Comparison of ENCODE assay signal across 22 mouse cellular contexts in genomic region chr8:89382538-89383380, GRCm38 (mm10).
DNase-seq lines count a peak whose midpoint lies in the region; ATAC-seq and TF ChIP-seq lines count a peak whose summit lies in the region.
"Had no signal": no experiment of that assay in that cellular context is flagged by ENCODE, and none has a peak within 500 bp of the region (broad histone marks: within the 10 kb centered on the region; RNA-seq: fewer than 3 reads in every experiment).

No protein-coding gene starts in this region.

- no peak overlapping the region for H3K9ac ChIP-seq in hindbrain, embryonic 12.5 days
- H3K9ac ChIP-seq in limb, embryonic 11.5 days (ENCODE audit: low read length), result no peak overlapping the region
- H3K9ac ChIP-seq: embryonic facial prominence, embryonic 13.5 days; hindbrain, embryonic 14.5 days; intestine, embryonic 15.5 days; limb, embryonic 12.5 days; liver, embryonic 13.5 days; lung, embryonic 15.5 days had no signal

- H3K4me1 ChIP-seq in hindbrain, embryonic 10.5 days (replicated peaks), result peaks cover 61% of the 10 kb centered on the region
- peaks cover 38% of the 10 kb centered on the region for H3K4me1 ChIP-seq in hindbrain, embryonic 12.5 days
- no peaks in the 10 kb centered on the region; the same call in none of the 2 replicates for H3K4me1 ChIP-seq in testis, adult 2 months (ENCODE audit: control insufficient read depth, insufficient read depth, low read length)
- peaks cover 26% of the 10 kb centered on the region for H3K4me1 ChIP-seq in limb, embryonic 11.5 days (ENCODE audit: control insufficient read depth, insufficient read depth, low read length)
- H3K4me1 ChIP-seq: intestine, embryonic 15.5 days; liver, embryonic 13.5 days had no signal

- no peak overlapping the region for H3K4me3 ChIP-seq in hindbrain, embryonic 10.5 days
- no peak overlapping the region for H3K4me3 ChIP-seq in hindbrain, embryonic 12.5 days
- peak overlapping the region; percentile 15 for H3K4me3 ChIP-seq in testis, adult 2 months (ENCODE audit: control insufficient read depth, low read depth, low read length)
- H3K4me3 ChIP-seq in limb, embryonic 11.5 days (ENCODE audit: low read depth, low read length), result no peak overlapping the region
- H3K4me3 ChIP-seq: embryonic facial prominence, embryonic 13.5 days; intestine, embryonic 15.5 days; limb, embryonic 12.5 days; liver, embryonic 13.5 days; lung, embryonic 15.5 days had no signal

- H3K27ac ChIP-seq in hindbrain, embryonic 10.5 days, result peak overlapping the region; percentile 63
- no peak overlapping the region for H3K27ac ChIP-seq in hindbrain, embryonic 12.5 days
- no peak overlapping the region for H3K27ac ChIP-seq in testis, adult 2 months (ENCODE audit: control insufficient read depth, insufficient read depth, low read depth, low read length)
- H3K27ac ChIP-seq in limb, embryonic 11.5 days (replicated peaks; ENCODE audit: low read depth, low read length), result peak overlapping the region; percentile 38
- H3K27ac ChIP-seq: embryonic facial prominence, embryonic 13.5 days; hindbrain, embryonic 14.5 days; intestine, embryonic 15.5 days; limb, embryonic 12.5 days; liver, embryonic 13.5 days; lung, embryonic 15.5 days; macrophage; stomach, postnatal 0 days had no signal

- ATAC-seq in hindbrain, embryonic 12.5 days (ENCODE audit: low FRiP score), result no peak
- ATAC-seq in limb, embryonic 11.5 days (ENCODE audit: insufficient number of reproducible peaks, low FRiP score, low TSS enrichment, low read depth), result peak; percentile 47; the same call in 1 of the 2 replicates
- no peak for ATAC-seq in megakaryocyte-erythroid progenitor cell, adult 5-6 weeks (replicated peaks; ENCODE audit: low FRiP score, low TSS enrichment, poor library complexity, severe bottlenecking)
- ATAC-seq: intestine, embryonic 15.5 days had no signal

- 57% methylated on average over 9 of the region's 9 CpGs for WGBS in hindbrain, embryonic 10.5 days
- 60% methylated on average over 9 of the region's 9 CpGs for WGBS in hindbrain, embryonic 12.5 days
- WGBS in limb, embryonic 11.5 days, result 28% methylated on average over 9 of the region's 9 CpGs

- no peak overlapping the region for H3K4me2 ChIP-seq in hindbrain, embryonic 12.5 days (replicated peaks)
- no peak overlapping the region for H3K4me2 ChIP-seq in limb, embryonic 11.5 days (ENCODE audit: low read depth, severe bottlenecking)
- H3K4me2 ChIP-seq: embryonic facial prominence, embryonic 13.5 days; hindbrain, embryonic 14.5 days; intestine, embryonic 15.5 days; limb, embryonic 12.5 days; liver, embryonic 13.5 days; lung, embryonic 15.5 days had no signal

- no peaks in the 10 kb centered on the region for H3K9me3 ChIP-seq in hindbrain, embryonic 10.5 days
- H3K9me3 ChIP-seq in hindbrain, embryonic 12.5 days (replicated peaks), result no peaks in the 10 kb centered on the region
- no peaks in the 10 kb centered on the region for H3K9me3 ChIP-seq in limb, embryonic 11.5 days (ENCODE audit: control insufficient read depth, low read length)
- H3K9me3 ChIP-seq: embryonic facial prominence, embryonic 13.5 days; intestine, embryonic 15.5 days; limb, embryonic 12.5 days; liver, embryonic 13.5 days; lung, embryonic 15.5 days had no signal

- no peak for DNase-seq in hindbrain, embryonic 10.5 days (ENCODE audit: low spot score)
- DNase-seq in testis, postnatal 10 days (ENCODE audit: low spot score), result no peak
- DNase-seq in limb, embryonic 11.5 days (ENCODE audit: low spot score), result peak; percentile 72
- no peak for DNase-seq in frontal cortex, adult 2 months (ENCODE audit: extremely low spot score in 1 of 2, low spot score in 1 of 2)
- DNase-seq: adrenal gland, postnatal 36 days; cerebellum, adult 11-12 months; cerebellum, postnatal 25 days; gastrocnemius, postnatal 25 days; kidney, postnatal 25 days; liver, embryonic 13.5 days; midbrain, embryonic 14.5 days; thymus, postnatal 36 days had no signal

- no peaks in the 10 kb centered on the region for H3K36me3 ChIP-seq in hindbrain, embryonic 10.5 days
- no peaks in the 10 kb centered on the region for H3K36me3 ChIP-seq in hindbrain, embryonic 12.5 days
- no peaks in the 10 kb centered on the region for H3K36me3 ChIP-seq in testis, adult 2 months (ENCODE audit: control insufficient read depth, insufficient read depth, low read length)
- H3K36me3 ChIP-seq in limb, embryonic 11.5 days (ENCODE audit: control insufficient read depth, insufficient read depth, low read length), result no peaks in the 10 kb centered on the region
- H3K36me3 ChIP-seq: embryonic facial prominence, embryonic 13.5 days; intestine, embryonic 15.5 days; limb, embryonic 12.5 days; liver, embryonic 13.5 days; lung, embryonic 15.5 days had no signal

- no peak for TF ChIP-seq POLR2A in testis, adult 2 months (IDR thresholded peaks at IDR 0.05; ENCODE audit: control insufficient read depth, low read depth, low read length)

- TF ChIP-seq CTCF in testis, adult 2 months (IDR thresholded peaks at IDR 0.05; ENCODE audit: control insufficient read depth, insufficient read depth, insufficient replicate concordance, low read depth, low read length), result no peak

- no peaks in the 10 kb centered on the region for H3K27me3 ChIP-seq in hindbrain, embryonic 10.5 days (ENCODE audit: insufficient read depth, poor library complexity, severe bottlenecking)
- H3K27me3 ChIP-seq in hindbrain, embryonic 12.5 days, result no peaks in the 10 kb centered on the region
- no peaks in the 10 kb centered on the region for H3K27me3 ChIP-seq in testis, adult 2 months (ENCODE audit: control insufficient read depth, insufficient read depth, low read length)
- no peaks in the 10 kb centered on the region for H3K27me3 ChIP-seq in limb, embryonic 11.5 days (ENCODE audit: control insufficient read depth, insufficient read depth, low read length)
- H3K27me3 ChIP-seq: intestine, embryonic 15.5 days; lung, embryonic 15.5 days had no signal

Comparison
In these comparisons a context has a peak if more than half of its experiments do, and no peak if none do; other contexts are left out.
1. H3K27ac ChIP-seq: peak in hindbrain, embryonic 10.5 days (single experiment) and limb, embryonic 11.5 days (single experiment); none in hindbrain, embryonic 12.5 days (single experiment) and testis, adult 2 months (single experiment).